Mouse (Mus musculus) olfactory bulb, adult 2 months (tissue): ENCODE data around the gene Lcn2.

Source experiments
- CTCF ChIP-seq: fragments of 200-500 bp; IDR thresholded peaks from 2 replicates; pipeline ENCODE4 v1.5.1; 2012; ENCODE audit warnings: low read depth, mild to moderate bottlenecking, low read length, moderate library complexity; ENCODE audit not compliant: insufficient read depth
- POLR2A ChIP-seq: fragments of 200-500 bp; IDR thresholded peaks from 2 replicates; pipeline ENCODE4 v1.6.1; 2012; ENCODE audit warnings: mild to moderate bottlenecking, low read depth, low read length, moderate library complexity; ENCODE audit not compliant: insufficient read depth

- TF ChIP-seq POLR2A, result no peak
- TF ChIP-seq CTCF, result no peak
Observed at GRCm38 (mm10) chr2:32363376-32364106, 24.5 kb downstream of the Lcn2 start.
